Comparison of ENCODE assay signal across 8 mouse cellular contexts in the genomic region with DNA sequence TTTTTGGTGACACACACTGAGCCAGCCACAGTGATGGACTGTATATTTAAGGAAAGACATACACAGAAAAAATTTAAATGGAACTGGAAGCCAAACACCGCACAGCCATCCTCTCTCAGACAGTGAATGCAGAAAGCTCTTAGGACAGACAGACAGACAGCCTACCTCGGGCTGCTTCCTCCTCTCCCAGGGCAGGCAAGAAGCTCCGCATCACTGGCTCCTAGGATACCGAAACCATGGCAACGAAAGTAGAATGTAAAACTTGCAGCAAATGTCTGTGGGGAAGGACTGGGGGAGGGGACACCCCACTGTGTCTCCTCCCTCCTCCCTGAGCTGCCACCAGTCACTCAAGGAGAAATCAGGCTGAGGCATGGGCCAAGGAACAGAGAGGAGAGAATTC. TPM values are rescaled to one million over a fixed set of nuclear protein-coding genes. Genes with fewer than 3 reads are reported as not detected.
DNase-seq lines count a peak whose midpoint lies in the region; ATAC-seq lines count a peak whose summit lies in the region.

No protein-coding gene starts in this region.

- intact Hi-C loops in left cerebral cortex, postnatal 25 days (cut with DNase I), result loop anchor here (2.0 kb wide), 1 partner anchor 209 kb away; the partner anchor contains the start of gene Spock2

- no peak overlapping the region for H3K4me2 ChIP-seq in liver, embryonic 11.5 days
- H3K4me2 ChIP-seq in hindbrain, embryonic 14.5 days (replicated peaks), result peak overlapping the region; percentile 19

- no peak overlapping the region for H3K4me3 ChIP-seq in liver, embryonic 11.5 days (ENCODE audit: low read depth, low read length)
- H3K4me3 ChIP-seq in hindbrain, embryonic 14.5 days (replicated peaks; ENCODE audit: low read length), result no peak overlapping the region

- DNase-seq in liver, embryonic 11.5 days (ENCODE audit: low spot score), result no peak
- DNase-seq in liver, result no peak
- DNase-seq in embryo, embryonic 10 days (ENCODE audit: low spot score), result peak; percentile 89
- DNase-seq in hindbrain, embryonic 14.5 days (ENCODE audit: low spot score), result peak; percentile 83
- DNase-seq in left cerebral cortex, postnatal 25 days (ENCODE audit: low spot score in 2 of 2), result peak; percentile 88 to 97
- DNase-seq in naive thymus-derived CD4-positive, alpha-beta T cell, adult 2 months (ENCODE audit: low read depth), result peak; percentile 86
- DNase-seq in adrenal gland, postnatal 10 days, result no peak
- no peak for DNase-seq in urinary bladder, adult 18-20 months (ENCODE audit: low spot score in 2 of 2)

- peak overlapping the region; percentile 40; the same call in 1 of the 2 replicates for H3K27ac ChIP-seq in liver, embryonic 11.5 days (ENCODE audit: low read depth, low read length)
- peak overlapping the region; percentile 97 for H3K27ac ChIP-seq in hindbrain, embryonic 14.5 days

- H3K4me1 ChIP-seq in liver, embryonic 11.5 days (replicated peaks; ENCODE audit: control insufficient read depth, insufficient read depth, low read length), result peaks cover 46% of the 10 kb centered on the region
- peaks cover 56% of the 10 kb centered on the region for H3K4me1 ChIP-seq in hindbrain, embryonic 14.5 days (replicated peaks; ENCODE audit: control insufficient read depth, insufficient read depth, low read length)

- no peak for ATAC-seq in liver, embryonic 11.5 days (replicated peaks; ENCODE audit: low FRiP score)
- ATAC-seq in hindbrain, embryonic 14.5 days (ENCODE audit: low FRiP score), result peak; percentile 7; the same call in 1 of the 2 replicates

- peaks cover 30% of the 10 kb centered on the region for H3K36me3 ChIP-seq in liver, embryonic 11.5 days (ENCODE audit: control insufficient read depth, insufficient read depth, low read length)
- H3K36me3 ChIP-seq in hindbrain, embryonic 14.5 days (replicated peaks; ENCODE audit: control insufficient read depth, insufficient read depth), result peaks cover 31% of the 10 kb centered on the region; the same call in 1 of the 2 replicates

- no peaks in the 10 kb centered on the region for H3K27me3 ChIP-seq in liver, embryonic 11.5 days (replicated peaks; ENCODE audit: control insufficient read depth, insufficient read depth, low read length)
- H3K27me3 ChIP-seq in hindbrain, embryonic 14.5 days (ENCODE audit: control insufficient read depth, insufficient read depth, low read length), result no peaks in the 10 kb centered on the region

- H3K9me3 ChIP-seq in liver, embryonic 11.5 days (ENCODE audit: control insufficient read depth, low read length), result no peaks in the 10 kb centered on the region
- H3K9me3 ChIP-seq in hindbrain, embryonic 14.5 days (ENCODE audit: control insufficient read depth, low read length), result no peaks in the 10 kb centered on the region

- H3K9ac ChIP-seq in liver, embryonic 11.5 days (ENCODE audit: low read depth, low read length), result no peak overlapping the region
- H3K9ac ChIP-seq in hindbrain, embryonic 14.5 days, result peak overlapping the region; percentile 55; the same call in 1 of the 2 replicates

- 57% methylated on average over 5 of the region's 5 CpGs for WGBS in liver, embryonic 11.5 days
- 3% methylated on average over 5 of the region's 5 CpGs for WGBS in hindbrain, embryonic 14.5 days

RNA-seq across cellular contexts. Expression of gene Dnajb12, which starts 18.2 kb away (rescaled TPM):
- 27.4 and 30.2 TPM in 2 replicates for polyA plus RNA-seq in liver, embryonic 11.5 days (2014; fragmentation: Nextera tagmentation; extraction: Ambion mirVana)
- 20.6 and 22.5 TPM in 2 replicates for polyA plus RNA-seq in hindbrain, embryonic 14.5 days (2014; fragmentation: Nextera tagmentation; extraction: Ambion mirVana)
- 10 to 100 TPM; 49.7 to 52.8 TPM for total RNA-seq in left cerebral cortex, postnatal 25 days (2021)
- total RNA-seq in adrenal gland, postnatal 10 days (2021), result 10 to 100 TPM; 45.4 to 52.7 TPM

RNA-seq across cellular contexts. Expression of gene Ddit4, which starts 54.1 kb away (rescaled TPM):
- polyA plus RNA-seq in liver, embryonic 11.5 days (2014; fragmentation: Nextera tagmentation; extraction: Ambion mirVana), result 2.7 and 4.3 TPM in 2 replicates
- 8.8 and 10.5 TPM in 2 replicates for polyA plus RNA-seq in hindbrain, embryonic 14.5 days (2014; fragmentation: Nextera tagmentation; extraction: Ambion mirVana)
- 10 to 100 TPM; 40.8 to 42.6 TPM for total RNA-seq in left cerebral cortex, postnatal 25 days (2021)
- total RNA-seq in adrenal gland, postnatal 10 days (2021), result 100 to 1,000 TPM in 1 of 2 experiments, 10 to 100 TPM in 1; 46.2 to 129 TPM

Comparison
In these comparisons a context has a peak if more than half of its experiments do, and no peak if none do; other contexts are left out.
1. DNase-seq: peak in embryo, embryonic 10 days (single experiment), hindbrain, embryonic 14.5 days (single experiment), left cerebral cortex, postnatal 25 days (2 of 2) and naive thymus-derived CD4-positive, alpha-beta T cell, adult 2 months (single experiment); none in liver, embryonic 11.5 days (single experiment), liver (single experiment), adrenal gland, postnatal 10 days (single experiment) and urinary bladder, adult 18-20 months (0 of 2).